In the genomic region with DNA sequence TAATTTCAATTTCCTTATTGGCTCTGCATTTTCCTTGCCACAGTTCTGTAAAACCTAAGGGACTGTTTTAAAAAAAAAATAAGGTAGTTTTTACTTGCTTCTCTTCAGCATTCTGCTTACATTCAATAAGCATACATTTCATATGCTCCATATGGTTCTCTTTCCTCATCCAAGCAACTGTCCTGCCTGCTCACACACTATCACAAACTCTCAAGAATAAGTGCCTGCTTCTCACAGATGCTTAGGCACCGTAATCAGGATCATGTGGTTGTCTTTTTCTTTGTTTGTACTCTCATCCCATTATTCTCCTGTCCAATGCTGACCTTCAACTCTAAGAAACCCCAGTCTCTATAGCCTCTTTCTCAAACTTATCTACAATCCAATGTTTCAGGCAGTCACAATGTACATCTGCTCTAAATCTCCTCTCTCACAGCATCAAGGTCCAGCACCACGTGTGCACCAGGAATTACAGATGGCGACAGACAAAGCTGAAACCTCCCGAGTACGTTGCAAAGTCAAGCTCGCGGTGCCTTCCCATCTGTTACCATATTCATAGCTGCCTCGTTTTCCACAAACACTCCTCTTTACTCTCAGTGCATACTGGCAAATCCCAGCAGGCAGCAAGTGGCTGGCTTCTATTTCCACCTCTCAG, we compare ENCODE assay signal across 14 mouse cellular contexts.
A peak's percentile ranks its signal among the peaks of the same experiment; 100 is the strongest.
DNase-seq lines count a peak whose midpoint lies in the region; ATAC-seq lines count a peak whose summit lies in the region.
"Had no signal": no experiment of that assay in that cellular context is flagged by ENCODE, and none has a peak within 500 bp of the region (broad histone marks: within the 10 kb centered on the region; RNA-seq: fewer than 3 reads in every experiment).

No protein-coding gene starts in this region.

- no peaks in the 10 kb centered on the region for H3K27me3 ChIP-seq in forebrain, embryonic 15.5 days
- H3K27me3 ChIP-seq: limb, embryonic 15.5 days had no signal

- no peaks in the 10 kb centered on the region for H3K36me3 ChIP-seq in forebrain, embryonic 15.5 days
- H3K36me3 ChIP-seq: limb, embryonic 15.5 days had no signal

- DNase-seq in frontal cortex, postnatal 10 days (ENCODE audit: low spot score in 2 of 2), result no peak
- DNase-seq in brain, adult 2 months (ENCODE audit: low read depth, low spot score), result peak; percentile 71
- peak; percentile 7 to 18 for DNase-seq in layer of hippocampus, postnatal 10 days (ENCODE audit: low spot score in 2 of 2)
- no peak for DNase-seq in kidney, adult 11 months
- no peak for DNase-seq in ovary, postnatal 36 days (ENCODE audit: low spot score)
- DNase-seq: B cell, adult 2 months; heart, adult 11 months; kidney, postnatal 36 days; spleen, adult 18-20 months had no signal

- WGBS in forebrain, embryonic 15.5 days, result 55% methylated on average over 8 of the region's 8 CpGs

- no peak overlapping the region for H3K4me2 ChIP-seq in forebrain, embryonic 15.5 days (replicated peaks)
- H3K4me2 ChIP-seq: limb, embryonic 15.5 days had no signal

- no peak overlapping the region for H3K4me3 ChIP-seq in forebrain, embryonic 15.5 days
- H3K4me3 ChIP-seq: limb, embryonic 15.5 days had no signal

- no peaks in the 10 kb centered on the region for H3K9me3 ChIP-seq in forebrain, embryonic 15.5 days
- H3K9me3 ChIP-seq: limb, embryonic 15.5 days had no signal

- ATAC-seq in frontal cortex, adult (ENCODE audit: low TSS enrichment), result peak; percentile 84
- ATAC-seq in forebrain, embryonic 15.5 days (replicated peaks), result peak; percentile 84
- no peak for ATAC-seq in megakaryocyte progenitor cell, adult 5-6 weeks (replicated peaks; ENCODE audit: poor library complexity)
- ATAC-seq: activated CD4-positive, CD25-positive, alpha-beta regulatory T cell, adult 4 months had no signal

- peak overlapping the region; percentile 76 for H3K27ac ChIP-seq in forebrain, embryonic 15.5 days (replicated peaks)
- H3K27ac ChIP-seq: limb, embryonic 15.5 days had no signal

- peaks cover 12% of the 10 kb centered on the region for H3K4me1 ChIP-seq in forebrain, embryonic 15.5 days
- H3K4me1 ChIP-seq: limb, embryonic 15.5 days had no signal

- H3K9ac ChIP-seq in forebrain, embryonic 15.5 days (replicated peaks), result no peak overlapping the region
- H3K9ac ChIP-seq: limb, embryonic 15.5 days had no signal

Comparison
In these comparisons a context has a peak if more than half of its experiments do, and no peak if none do; other contexts are left out.
1. DNase-seq: peak in brain, adult 2 months (single experiment) and layer of hippocampus, postnatal 10 days (2 of 2); none in frontal cortex, postnatal 10 days (0 of 2), kidney, adult 11 months (single experiment) and ovary, postnatal 36 days (single experiment).